Mouse (Mus musculus): ENCODE measurements around the gene Mapk7.

Mapk7 gene

GRCm38 (mm10) chr11:61494129-61494997, at the start of gene Mapk7:
Gene Mapk7 (minus strand): TSS chr11:61494406.
- in situ Hi-C loops (cut with MboI; ENCODE audit: unreplicated experiment in 2 of 2) = loop anchor here in 1 of 2 experiments (10.0 kb wide), 1 partner anchor 300 kb away; no protein-coding TSS in a partner anchor

GRCm38 (mm10) chr11:61541106-61541505, 46.9 kb upstream of the Mapk7 start:
- in situ Hi-C loops (cut with MboI; ENCODE audit: unreplicated experiment in 2 of 2) = no loop called here

GRCm38 (mm10) chr11:61540642-61541041, 46.4 kb upstream of the Mapk7 start:
- in situ Hi-C loops (cut with MboI; ENCODE audit: unreplicated experiment in 2 of 2) = no loop called here

- in situ Hi-C loops (cut with MboI; ENCODE audit: unreplicated experiment in 2 of 2) = no loop called here
Measured at GRCm38 (mm10) chr11:61537362-61537761, 43.2 kb upstream of the Mapk7 start.

GRCm38 (mm10) chr11:61536952-61537351, 42.7 kb upstream of the Mapk7 start:
- in situ Hi-C loops (cut with MboI; ENCODE audit: unreplicated experiment in 2 of 2) = no loop called here

- in situ Hi-C loops (cut with MboI; ENCODE audit: unreplicated experiment in 2 of 2) = no loop called here
Measured at GRCm38 (mm10) chr11:61535530-61535929, 41.3 kb upstream of the Mapk7 start.

- in situ Hi-C loops (cut with MboI; ENCODE audit: unreplicated experiment in 2 of 2) = no loop called here
Measured at GRCm38 (mm10) chr11:61533571-61533970, 39.4 kb upstream of the Mapk7 start.

- in situ Hi-C loops (cut with MboI; ENCODE audit: unreplicated experiment in 2 of 2) = no loop called here
Measured at GRCm38 (mm10) chr11:61532820-61533219, 38.6 kb upstream of the Mapk7 start.

- in situ Hi-C loops (cut with MboI; ENCODE audit: unreplicated experiment in 2 of 2) = no loop called here
Measured at GRCm38 (mm10) chr11:61529268-61529713, 35.1 kb upstream of the Mapk7 start.

- in situ Hi-C loops (cut with MboI; ENCODE audit: unreplicated experiment in 2 of 2) = no loop called here
Measured at GRCm38 (mm10) chr11:61526872-61527271, 32.7 kb upstream of the Mapk7 start.

GRCm38 (mm10) chr11:61519484-61520107, 25.4 kb upstream of the Mapk7 start:
- in situ Hi-C loops (cut with MboI; ENCODE audit: unreplicated experiment in 2 of 2) = no loop called here

- in situ Hi-C loops (cut with MboI; ENCODE audit: unreplicated experiment in 2 of 2) = no loop called here
Measured at GRCm38 (mm10) chr11:61518871-61519270, 24.7 kb upstream of the Mapk7 start.

- in situ Hi-C loops (cut with MboI; ENCODE audit: unreplicated experiment in 2 of 2) = no loop called here
Measured at GRCm38 (mm10) chr11:61517971-61518370, 23.8 kb upstream of the Mapk7 start.

GRCm38 (mm10) chr11:61514953-61515352, 20.7 kb upstream of the Mapk7 start:
- in situ Hi-C loops (cut with MboI; ENCODE audit: unreplicated experiment in 2 of 2) = no loop called here

- in situ Hi-C loops (cut with MboI; ENCODE audit: unreplicated experiment in 2 of 2) = loop anchor here (5.0 to 10.0 kb wide), 5 partner anchors 87 to 312 kb away; no protein-coding TSS in a partner anchor
Measured at GRCm38 (mm10) chr11:61504713-61505257, 10.6 kb upstream of the Mapk7 start, which contains the start of gene B9d1. Gene B9d1 (plus strand): TSS chr11:61505144.

GRCm38 (mm10) chr11:61503933-61504332, 9.7 kb upstream of the Mapk7 start:
- in situ Hi-C loops (cut with MboI; ENCODE audit: unreplicated experiment in 2 of 2) = loop anchor here in 1 of 2 experiments (10.0 kb wide), 1 partner anchor 211 kb away; no protein-coding TSS in a partner anchor

GRCm38 (mm10) chr11:61498736-61499504, 4.7 kb upstream of the Mapk7 start:
- in situ Hi-C loops (cut with MboI; ENCODE audit: unreplicated experiment in 2 of 2) = loop anchor here in 1 of 2 experiments (10.0 kb wide), 1 partner anchor 304 kb away; no protein-coding TSS in a partner anchor

- in situ Hi-C loops (cut with MboI; ENCODE audit: unreplicated experiment in 2 of 2) = loop anchor here in 1 of 2 experiments (10.0 kb wide), 1 partner anchor 303 kb away; no protein-coding TSS in a partner anchor
Measured at GRCm38 (mm10) chr11:61497490-61497889, 3.3 kb upstream of the Mapk7 start.

GRCm38 (mm10) chr11:61495528-61495927, 1.3 kb upstream of the Mapk7 start:
- in situ Hi-C loops (cut with MboI; ENCODE audit: unreplicated experiment in 2 of 2) = loop anchor here in 1 of 2 experiments (10.0 kb wide), 1 partner anchor 301 kb away; no protein-coding TSS in a partner anchor

- in situ Hi-C loops (cut with MboI; ENCODE audit: unreplicated experiment in 2 of 2) = loop anchor here in 1 of 2 experiments (10.0 kb wide), 1 partner anchor 299 kb away; no protein-coding TSS in a partner anchor
Measured at GRCm38 (mm10) chr11:61493525-61494128, 579 bp downstream of the Mapk7 start.

All from v-Abl transformed pro-B cells (cell line).